Mouse (Mus musculus): ENCODE data around the gene Dnajc14. TPM values are rescaled to one million over a fixed set of nuclear protein-coding genes. Genes with fewer than 3 reads are reported as not detected.

The Dnajc14 gene
- polyA plus RNA-seq, 1 experiment from 2014 or later = 64.1 TPM

Other genes starting within 250 kb of the Dnajc14 start
- gene Pa2g4, start 238.1 kb upstream of the Dnajc14 start, polyA plus RNA-seq (2016; fragmentation: Nextera tagmentation; extraction: Ambion mirVana) = 140 and 143 TPM in 2 replicates
- gene Erbb3, start 214.4 kb upstream of the Dnajc14 start, polyA plus RNA-seq (2016; fragmentation: Nextera tagmentation; extraction: Ambion mirVana) = 9.8 and 11.7 TPM in 2 replicates
- 418 and 515 TPM in 2 replicates for gene Rps26, start 177.3 kb upstream of the Dnajc14 start, polyA plus RNA-seq (2016; fragmentation: Nextera tagmentation; extraction: Ambion mirVana)
- gene Ikzf4, start 158.1 kb upstream of the Dnajc14 start, polyA plus RNA-seq (2016; fragmentation: Nextera tagmentation; extraction: Ambion mirVana) = 8.7 and 9.8 TPM in 2 replicates
- 15.1 and 16.4 TPM in 2 replicates for gene Suox, start 130.0 kb upstream of the Dnajc14 start, polyA plus RNA-seq (2016; fragmentation: Nextera tagmentation; extraction: Ambion mirVana)
- gene Rab5b, start 107.8 kb upstream of the Dnajc14 start, polyA plus RNA-seq (2016; fragmentation: Nextera tagmentation; extraction: Ambion mirVana) = 96.2 and 103 TPM in 2 replicates
- 3.5 and 6.0 TPM in 2 replicates for gene Pmel, start 99.9 kb upstream of the Dnajc14 start, polyA plus RNA-seq (2016; fragmentation: Nextera tagmentation; extraction: Ambion mirVana)
- gene Cdk2, start 99.0 kb upstream of the Dnajc14 start, polyA plus RNA-seq (2016; fragmentation: Nextera tagmentation; extraction: Ambion mirVana) = 74.5 and 75.3 TPM in 2 replicates
- 6.9 and 7.3 TPM in 2 replicates for gene Dgka, start 59.2 kb upstream of the Dnajc14 start, polyA plus RNA-seq (2016; fragmentation: Nextera tagmentation; extraction: Ambion mirVana)
- gene Pym1, start 56.2 kb upstream of the Dnajc14 start, polyA plus RNA-seq (2016; fragmentation: Nextera tagmentation; extraction: Ambion mirVana) = 46.3 and 48.5 TPM in 2 replicates
- gene Mmp19, start 13.2 kb upstream of the Dnajc14 start, polyA plus RNA-seq (2016; fragmentation: Nextera tagmentation; extraction: Ambion mirVana) = 0.27 and 0.63 TPM in 2 replicates
- 20.5 and 21.4 TPM in 2 replicates for gene Tmem198b, start 308 bp downstream of the Dnajc14 start, polyA plus RNA-seq (2016; fragmentation: Nextera tagmentation; extraction: Ambion mirVana)
- gene Sarnp, start 13.3 kb downstream of the Dnajc14 start, polyA plus RNA-seq (2016; fragmentation: Nextera tagmentation; extraction: Ambion mirVana) = 196 and 204 TPM in 2 replicates
- 26.3 and 41.4 TPM in 2 replicates for gene Ormdl2, start 17.6 kb downstream of the Dnajc14 start, polyA plus RNA-seq (2016; fragmentation: Nextera tagmentation; extraction: Ambion mirVana)
- 10.7 and 11.5 TPM in 2 replicates for gene Gdf11, start 87.7 kb downstream of the Dnajc14 start, polyA plus RNA-seq (2016; fragmentation: Nextera tagmentation; extraction: Ambion mirVana)
- 258 and 273 TPM in 2 replicates for gene Cd63, start 96.9 kb downstream of the Dnajc14 start, polyA plus RNA-seq (2016; fragmentation: Nextera tagmentation; extraction: Ambion mirVana)
- 11.3 and 15.7 TPM in 2 replicates for gene Rdh5, start 118.8 kb downstream of the Dnajc14 start, polyA plus RNA-seq (2016; fragmentation: Nextera tagmentation; extraction: Ambion mirVana)
- 210 and 235 TPM in 2 replicates for gene Bloc1s1, start 120.0 kb downstream of the Dnajc14 start, polyA plus RNA-seq (2016; fragmentation: Nextera tagmentation; extraction: Ambion mirVana)
- gene Itga7, start 129.8 kb downstream of the Dnajc14 start, polyA plus RNA-seq (2016; fragmentation: Nextera tagmentation; extraction: Ambion mirVana) = 3.6 and 4.4 TPM in 2 replicates
- gene Mettl7b, start 156.9 kb downstream of the Dnajc14 start, polyA plus RNA-seq (2016; fragmentation: Nextera tagmentation; extraction: Ambion mirVana) = not detected in 2 replicates
- not detected in 2 replicates for gene Olfr9, start 185.4 kb downstream of the Dnajc14 start, polyA plus RNA-seq (2016; fragmentation: Nextera tagmentation; extraction: Ambion mirVana)
- gene Olfr763, start 206.7 kb downstream of the Dnajc14 start, polyA plus RNA-seq (2016; fragmentation: Nextera tagmentation; extraction: Ambion mirVana) = not detected in 2 replicates
- gene Olfr764-ps1, start 235.8 kb downstream of the Dnajc14 start, polyA plus RNA-seq (2016; fragmentation: Nextera tagmentation; extraction: Ambion mirVana) = not detected in 2 replicates
- not detected in 2 replicates for gene Olfr765, start 245.9 kb downstream of the Dnajc14 start, polyA plus RNA-seq (2016; fragmentation: Nextera tagmentation; extraction: Ambion mirVana)